Comparison of ENCODE assay signal across 9 mouse cellular contexts in the genomic region with DNA sequence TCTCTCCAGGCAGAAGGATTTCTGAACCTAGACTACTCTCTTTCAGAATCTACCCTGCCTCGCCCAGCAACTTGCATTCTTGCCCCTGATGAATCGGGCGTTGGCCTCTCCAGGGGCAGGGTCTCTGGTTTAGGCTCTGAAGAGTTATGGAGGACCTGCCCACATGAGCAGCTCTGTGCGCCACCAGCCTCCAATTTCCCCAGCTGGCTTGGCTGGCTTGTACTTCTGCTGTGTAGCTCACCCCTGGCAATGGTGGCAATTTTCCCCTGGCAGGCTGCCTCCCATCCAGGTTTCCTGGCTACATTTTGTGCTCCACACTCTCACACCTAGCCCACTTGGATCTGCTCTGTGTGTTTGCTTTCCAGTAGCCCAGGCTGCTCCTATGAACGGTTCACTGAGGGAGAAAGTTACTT.
DNase-seq lines count a peak whose midpoint lies in the region; ATAC-seq and TF ChIP-seq lines count a peak whose summit lies in the region.
"Had no signal": no experiment of that assay in that cellular context is flagged by ENCODE, and none has a peak within 500 bp of the region (broad histone marks: within the 10 kb centered on the region; RNA-seq: fewer than 3 reads in every experiment).

No protein-coding gene starts in this region.

- H3K27me3 ChIP-seq in hindbrain, embryonic 14.5 days (ENCODE audit: control insufficient read depth, insufficient read depth, low read length) = no peaks in the 10 kb centered on the region
- peaks cover 8% of the 10 kb centered on the region; the same call in 1 of the 2 replicates for H3K27me3 ChIP-seq in hindbrain, embryonic 13.5 days
- H3K27me3 ChIP-seq in forebrain, embryonic 16.5 days (replicated peaks; ENCODE audit: control insufficient read depth, insufficient read depth, low read length) = no peaks in the 10 kb centered on the region
- no peaks in the 10 kb centered on the region for H3K27me3 ChIP-seq in thymus, adult 2 months (ENCODE audit: control insufficient read depth, insufficient read depth, low read length)
- H3K27me3 ChIP-seq in intestine, embryonic 16.5 days (replicated peaks; ENCODE audit: control insufficient read depth, insufficient read depth, low read length) = no peaks in the 10 kb centered on the region

- H3K4me3 ChIP-seq in hindbrain, embryonic 14.5 days (replicated peaks; ENCODE audit: low read length) = no peak overlapping the region
- H3K4me3 ChIP-seq in hindbrain, embryonic 13.5 days = no peak overlapping the region
- no peak overlapping the region for H3K4me3 ChIP-seq in forebrain, embryonic 16.5 days (replicated peaks; ENCODE audit: low read length)
- no peak overlapping the region for H3K4me3 ChIP-seq in thymus, adult 2 months (ENCODE audit: control insufficient read depth, insufficient read depth, low read length)
- no peak overlapping the region for H3K4me3 ChIP-seq in intestine, embryonic 16.5 days (ENCODE audit: low read length)

- H3K27ac ChIP-seq in hindbrain, embryonic 14.5 days = no peak overlapping the region
- no peak overlapping the region for H3K27ac ChIP-seq in hindbrain, embryonic 13.5 days
- no peak overlapping the region for H3K27ac ChIP-seq in forebrain, embryonic 16.5 days (ENCODE audit: low read length)
- H3K27ac ChIP-seq in thymus, adult 2 months (ENCODE audit: control insufficient read depth, insufficient read depth, low read length) = no peak overlapping the region
- no peak overlapping the region for H3K27ac ChIP-seq in intestine, embryonic 16.5 days (ENCODE audit: low read length)

- H3K9me3 ChIP-seq in hindbrain, embryonic 14.5 days (ENCODE audit: control insufficient read depth, low read length) = no peaks in the 10 kb centered on the region
- H3K9me3 ChIP-seq in hindbrain, embryonic 13.5 days = no peaks in the 10 kb centered on the region
- H3K9me3 ChIP-seq in forebrain, embryonic 16.5 days (ENCODE audit: control insufficient read depth, low read length) = no peaks in the 10 kb centered on the region
- no peaks in the 10 kb centered on the region for H3K9me3 ChIP-seq in intestine, embryonic 16.5 days (ENCODE audit: control insufficient read depth, low read length)

- H3K9ac ChIP-seq in hindbrain, embryonic 14.5 days = no peak overlapping the region
- H3K9ac ChIP-seq in hindbrain, embryonic 13.5 days = no peak overlapping the region
- no peak overlapping the region for H3K9ac ChIP-seq in forebrain, embryonic 16.5 days (replicated peaks; ENCODE audit: low read depth, low read length)
- no peak overlapping the region for H3K9ac ChIP-seq in intestine, embryonic 16.5 days (ENCODE audit: low read depth, low read length)
- H3K9ac ChIP-seq: lung, embryonic 14.5 days had no signal

- H3K4me1 ChIP-seq in hindbrain, embryonic 14.5 days (replicated peaks; ENCODE audit: control insufficient read depth, insufficient read depth, low read length) = peaks cover 6% of the 10 kb centered on the region; the same call in 1 of the 2 replicates
- H3K4me1 ChIP-seq in hindbrain, embryonic 13.5 days (replicated peaks) = peaks cover 8% of the 10 kb centered on the region; the same call in 1 of the 2 replicates
- peaks cover 12% of the 10 kb centered on the region for H3K4me1 ChIP-seq in forebrain, embryonic 16.5 days (replicated peaks; ENCODE audit: control insufficient read depth, insufficient read depth, low read length)
- no peaks in the 10 kb centered on the region for H3K4me1 ChIP-seq in thymus, adult 2 months (replicated peaks; ENCODE audit: control insufficient read depth, insufficient read depth, low read length)
- peaks cover 3% of the 10 kb centered on the region; the same call in 1 of the 2 replicates for H3K4me1 ChIP-seq in intestine, embryonic 16.5 days (ENCODE audit: control insufficient read depth, insufficient read depth, low read length)

- no peaks in the 10 kb centered on the region for H3K36me3 ChIP-seq in hindbrain, embryonic 14.5 days (replicated peaks; ENCODE audit: control insufficient read depth, insufficient read depth)
- no peaks in the 10 kb centered on the region for H3K36me3 ChIP-seq in hindbrain, embryonic 13.5 days
- H3K36me3 ChIP-seq in forebrain, embryonic 16.5 days (ENCODE audit: control insufficient read depth, insufficient read depth) = no peaks in the 10 kb centered on the region
- no peaks in the 10 kb centered on the region for H3K36me3 ChIP-seq in thymus, adult 2 months (ENCODE audit: control insufficient read depth, insufficient read depth, low read length)
- no peaks in the 10 kb centered on the region for H3K36me3 ChIP-seq in intestine, embryonic 16.5 days (ENCODE audit: control insufficient read depth, insufficient read depth, low read length)

- 50% methylated on average over 5 of the region's 5 CpGs for WGBS in hindbrain, embryonic 14.5 days
- 56% methylated on average over 5 of the region's 5 CpGs for WGBS in hindbrain, embryonic 13.5 days
- 42% methylated on average over 5 of the region's 5 CpGs for WGBS in forebrain, embryonic 16.5 days
- WGBS in thymus, adult 2 months = 87% methylated on average over 5 of the region's 5 CpGs
- 49% methylated on average over 5 of the region's 5 CpGs for WGBS in intestine, embryonic 16.5 days

- TF ChIP-seq POLR2A in thymus, adult 2 months (IDR thresholded peaks at IDR 0.05; ENCODE audit: control insufficient read depth, extremely low read depth, insufficient read depth, low read length, poor library complexity) = no peak

- DNase-seq in hindbrain, embryonic 14.5 days (ENCODE audit: low spot score) = peak; percentile 56
- DNase-seq in adipocyte (ENCODE audit: low spot score) = peak; percentile 82
- DNase-seq in layer of hippocampus, postnatal 10 days (ENCODE audit: low spot score in 2 of 2) = peak; percentile 86 to 87
- DNase-seq in thymus, adult 2 months = no peak
- no peak for DNase-seq in embryo, embryonic 10.5 days (ENCODE audit: low spot score)
- DNase-seq: lung, embryonic 14.5 days had no signal

- ATAC-seq in hindbrain, embryonic 14.5 days (ENCODE audit: low FRiP score) = peak; percentile 64; the same call in 1 of the 2 replicates
- ATAC-seq in hindbrain, embryonic 13.5 days (ENCODE audit: low FRiP score) = no peak
- peak; percentile 84 for ATAC-seq in forebrain, embryonic 16.5 days
- ATAC-seq in intestine, embryonic 16.5 days = no peak

- no peak for TF ChIP-seq CTCF in thymus, adult 2 months (IDR thresholded peaks at IDR 0.05; ENCODE audit: borderline replicate concordance, control insufficient read depth, extremely low read depth, insufficient read depth, low read length, poor library complexity)

- no peak overlapping the region for H3K4me2 ChIP-seq in hindbrain, embryonic 14.5 days (replicated peaks)
- H3K4me2 ChIP-seq in hindbrain, embryonic 13.5 days = no peak overlapping the region
- H3K4me2 ChIP-seq in forebrain, embryonic 16.5 days (ENCODE audit: low read length) = no peak overlapping the region
- no peak overlapping the region for H3K4me2 ChIP-seq in intestine, embryonic 16.5 days (ENCODE audit: low read depth, low read length)
- H3K4me2 ChIP-seq: lung, embryonic 14.5 days had no signal

Comparison
In these comparisons a context has a peak if more than half of its experiments do, and no peak if none do; other contexts are left out.
1. ATAC-seq: peak in hindbrain, embryonic 14.5 days (single experiment) and forebrain, embryonic 16.5 days (single experiment); none in hindbrain, embryonic 13.5 days (single experiment) and intestine, embryonic 16.5 days (single experiment).
2. DNase-seq: peak in hindbrain, embryonic 14.5 days (single experiment), adipocyte (single experiment) and layer of hippocampus, postnatal 10 days (2 of 2); none in thymus, adult 2 months (single experiment) and embryo, embryonic 10.5 days (single experiment).